Mouse (Mus musculus): ENCODE data around the gene Tpsg1. TPM values are rescaled to one million over a fixed set of nuclear protein-coding genes. Genes with fewer than 3 reads are reported as not detected.

Gene Tpsg1
- polyA plus RNA-seq, 1 experiment = 0.09 TPM

GRCm38 (mm10) chr17:25405224-25405895, 36.3 kb downstream of the Tpsg1 start:
- Histone ChIP-seq H3K4me1 (ENCODE audit: control insufficient read depth, insufficient read depth, insufficient read length) (no peaks in the 10 kb centered on the region), H3K36me3 (ENCODE audit: control insufficient read depth, insufficient read depth, low read length) (no peaks in the 10 kb centered on the region), H3K27me3 (ENCODE audit: control insufficient read depth, insufficient read depth, low read length) (no peaks in the 10 kb centered on the region), H3K4me3 (ENCODE audit: extremely low read depth, insufficient read depth, insufficient read length) (no peak overlapping the region), H3K27ac (ENCODE audit: insufficient read depth, low read length) (no peak overlapping the region)
- 17% methylated on average over 10 of the region's 10 CpGs for WGBS
- TF ChIP-seq CTCF (IDR thresholded peaks at IDR 0.05; ENCODE audit: extremely low read depth, insufficient read depth, insufficient read length, insufficient replicate concordance) = no peak
- no peak for TF ChIP-seq POLR2A (IDR thresholded peaks at IDR 0.05; ENCODE audit: low read depth, low read length)
- no peak for DNase-seq (ENCODE audit: low read depth in 1 of 2, low spot score in 2 of 2)

- H3K27ac ChIP-seq (ENCODE audit: insufficient read depth, low read length) = no peak overlapping the region
Observed at GRCm38 (mm10) chr17:25406011-25406441, 37.0 kb downstream of the Tpsg1 start.

GRCm38 (mm10) chr17:25407352-25407751, 38.3 kb downstream of the Tpsg1 start:
- no peak for DNase-seq (ENCODE audit: low read depth in 1 of 2, low spot score in 2 of 2)
- Histone ChIP-seq H3K4me1 (ENCODE audit: control insufficient read depth, insufficient read depth, insufficient read length) (no peaks in the 10 kb centered on the region), H3K36me3 (ENCODE audit: control insufficient read depth, insufficient read depth, low read length) (no peaks in the 10 kb centered on the region), H3K4me3 (ENCODE audit: extremely low read depth, insufficient read depth, insufficient read length) (no peak overlapping the region), H3K27ac (ENCODE audit: insufficient read depth, low read length) (no peak overlapping the region), H3K27me3 (ENCODE audit: control insufficient read depth, insufficient read depth, low read length) (no peaks in the 10 kb centered on the region)
- TF ChIP-seq CTCF (IDR thresholded peaks at IDR 0.05; ENCODE audit: extremely low read depth, insufficient read depth, insufficient read length, insufficient replicate concordance) (no peak), POLR2A (IDR thresholded peaks at IDR 0.05; ENCODE audit: low read depth, low read length) (no peak)
- WGBS = 82% methylated on average over 4 of the region's 4 CpGs

More at GRCm38 (mm10) chr17:25406011-25406441, 37.0 kb downstream of the Tpsg1 start:
- H3K4me3 ChIP-seq (ENCODE audit: extremely low read depth, insufficient read depth, insufficient read length) = no peak overlapping the region
- H3K27me3 ChIP-seq (ENCODE audit: control insufficient read depth, insufficient read depth, low read length) = no peaks in the 10 kb centered on the region
- no peaks in the 10 kb centered on the region for H3K36me3 ChIP-seq (ENCODE audit: control insufficient read depth, insufficient read depth, low read length)
- H3K4me1 ChIP-seq (ENCODE audit: control insufficient read depth, insufficient read depth, insufficient read length) = no peaks in the 10 kb centered on the region
- WGBS = 36% methylated on average over 6 of the region's 6 CpGs
- no peak for DNase-seq (ENCODE audit: low read depth in 1 of 2, low spot score in 2 of 2)
- TF ChIP-seq POLR2A (IDR thresholded peaks at IDR 0.05; ENCODE audit: low read depth, low read length) (no peak), CTCF (IDR thresholded peaks at IDR 0.05; ENCODE audit: extremely low read depth, insufficient read depth, insufficient read length, insufficient replicate concordance) (no peak)

GRCm38 (mm10) chr17:25408302-25408999, 39.4 kb downstream of the Tpsg1 start:
- Histone ChIP-seq H3K27me3 (ENCODE audit: control insufficient read depth, insufficient read depth, low read length) (no peaks in the 10 kb centered on the region), H3K4me1 (ENCODE audit: control insufficient read depth, insufficient read depth, insufficient read length) (no peaks in the 10 kb centered on the region), H3K4me3 (ENCODE audit: extremely low read depth, insufficient read depth, insufficient read length) (no peak overlapping the region), H3K36me3 (ENCODE audit: control insufficient read depth, insufficient read depth, low read length) (no peaks in the 10 kb centered on the region), H3K27ac (ENCODE audit: insufficient read depth, low read length) (no peak overlapping the region)
- no peak for DNase-seq (ENCODE audit: low read depth in 1 of 2, low spot score in 2 of 2)
- TF ChIP-seq POLR2A (IDR thresholded peaks at IDR 0.05; ENCODE audit: low read depth, low read length) (no peak), CTCF (IDR thresholded peaks at IDR 0.05; ENCODE audit: extremely low read depth, insufficient read depth, insufficient read length, insufficient replicate concordance) (no peak)
- WGBS = 81% methylated on average over 7 of the region's 7 CpGs

- no peaks in the 10 kb centered on the region for H3K36me3 ChIP-seq (ENCODE audit: control insufficient read depth, insufficient read depth, low read length)
- no peak overlapping the region for H3K4me3 ChIP-seq (ENCODE audit: extremely low read depth, insufficient read depth, insufficient read length)
- WGBS = 86% methylated on average over 7 of the region's 7 CpGs
- H3K27me3 ChIP-seq (ENCODE audit: control insufficient read depth, insufficient read depth, low read length) = no peaks in the 10 kb centered on the region
- TF ChIP-seq CTCF (IDR thresholded peaks at IDR 0.05; ENCODE audit: extremely low read depth, insufficient read depth, insufficient read length, insufficient replicate concordance) = no peak
- TF ChIP-seq POLR2A (IDR thresholded peaks at IDR 0.05; ENCODE audit: low read depth, low read length) = no peak
- H3K4me1 ChIP-seq (ENCODE audit: control insufficient read depth, insufficient read depth, insufficient read length) = no peaks in the 10 kb centered on the region
- DNase-seq (ENCODE audit: low read depth in 1 of 2, low spot score in 2 of 2) = no peak
- no peak overlapping the region for H3K27ac ChIP-seq (ENCODE audit: insufficient read depth, low read length)
Observed at GRCm38 (mm10) chr17:25409621-25410020, 40.5 kb downstream of the Tpsg1 start.

GRCm38 (mm10) chr17:25410180-25410579, 41.1 kb downstream of the Tpsg1 start:
- Histone ChIP-seq H3K4me3 (ENCODE audit: extremely low read depth, insufficient read depth, insufficient read length) (no peak overlapping the region), H3K27me3 (ENCODE audit: control insufficient read depth, insufficient read depth, low read length) (no peaks in the 10 kb centered on the region), H3K27ac (ENCODE audit: insufficient read depth, low read length) (no peak overlapping the region), H3K4me1 (ENCODE audit: control insufficient read depth, insufficient read depth, insufficient read length) (no peaks in the 10 kb centered on the region), H3K36me3 (ENCODE audit: control insufficient read depth, insufficient read depth, low read length) (no peaks in the 10 kb centered on the region)
- TF ChIP-seq CTCF (IDR thresholded peaks at IDR 0.05; ENCODE audit: extremely low read depth, insufficient read depth, insufficient read length, insufficient replicate concordance) (no peak), POLR2A (IDR thresholded peaks at IDR 0.05; ENCODE audit: low read depth, low read length) (no peak)
- WGBS = 80% methylated on average over 6 of the region's 6 CpGs
- DNase-seq (ENCODE audit: low read depth in 1 of 2, low spot score in 2 of 2) = no peak

GRCm38 (mm10) chr17:25410786-25411185, 41.7 kb downstream of the Tpsg1 start:
- Histone ChIP-seq H3K4me3 (ENCODE audit: extremely low read depth, insufficient read depth, insufficient read length) (no peak overlapping the region), H3K36me3 (ENCODE audit: control insufficient read depth, insufficient read depth, low read length) (no peaks in the 10 kb centered on the region), H3K27me3 (ENCODE audit: control insufficient read depth, insufficient read depth, low read length) (no peaks in the 10 kb centered on the region), H3K4me1 (ENCODE audit: control insufficient read depth, insufficient read depth, insufficient read length) (no peaks in the 10 kb centered on the region), H3K27ac (ENCODE audit: insufficient read depth, low read length) (no peak overlapping the region)
- WGBS = 11% methylated on average over 7 of the region's 7 CpGs
- TF ChIP-seq POLR2A (IDR thresholded peaks at IDR 0.05; ENCODE audit: low read depth, low read length) (no peak), CTCF (IDR thresholded peaks at IDR 0.05; ENCODE audit: extremely low read depth, insufficient read depth, insufficient read length, insufficient replicate concordance) (no peak)
- no peak for DNase-seq (ENCODE audit: low read depth in 1 of 2, low spot score in 2 of 2)
